Mouse (Mus musculus) limb, embryonic 10.5 days (tissue): ENCODE results near the gene Ganc. TPM values are rescaled to one million over a fixed set of nuclear protein-coding genes. Genes with fewer than 3 reads are reported as not detected.
A peak's percentile ranks its signal among the peaks of the same experiment; 100 is the strongest.

ENCODE experiments used
- DNase-seq: peaks from one replicate; pipeline ENCODE4 v3.0.0-alpha.2; 2017; ENCODE audit warnings: low spot score
- H3K27ac ChIP-seq: fragments of 300-500 bp; sonication (generic); 2 replicates; pipeline ENCODE4 v1.5.1; 2016; ENCODE audit warnings: mild to moderate bottlenecking
- H3K27me3 ChIP-seq: fragments of 300-500 bp; sonication (generic); 2 replicates; pipeline ENCODE4 v1.6.1; 2016; ENCODE audit warnings: low read depth, mild to moderate bottlenecking; ENCODE audit not compliant: poor library complexity, severe bottlenecking
- H3K36me3 ChIP-seq: fragments of 300-500 bp; sonication (generic); 2 replicates; pipeline ENCODE4 v1.6.1; 2016; ENCODE audit warnings: mild to moderate bottlenecking, moderate library complexity
- H3K4me1 ChIP-seq: fragments of 300-500 bp; sonication (generic); 2 replicates; pipeline ENCODE4 v1.6.1; 2016
- H3K4me3 ChIP-seq: fragments of 300-500 bp; sonication (generic); 2 replicates; pipeline ENCODE4 v1.5.1; 2016; ENCODE audit warnings: mild to moderate bottlenecking, moderate library complexity
- H3K9me3 ChIP-seq: fragments of 300-500 bp; sonication (generic); replicated peaks from 2 replicates; pipeline ENCODE4 v1.6.1; 2016; ENCODE audit warnings: mild to moderate bottlenecking
- WGBS: fragments of 180-500 bp; shearing (Covaris S2); methylation state at CpG from one replicate; pipeline ENCODE4 v1.1.7; 2016; 5-methylcytosine and 5-hydroxymethylcytosine counted together
- polyA plus RNA-seq: library from polyadenylated mRNA; unstranded; fragments of >200 nt; fragmentation: Nextera tagmentation; extraction: Ambion mirVana; gene quantifications from 2 replicates; pipeline ENCODE4 v1.2.1, GENCODE M21; 2016

Ganc gene
- polyA plus RNA-seq = 5.7 and 7.3 TPM in 2 replicates

DNA sequence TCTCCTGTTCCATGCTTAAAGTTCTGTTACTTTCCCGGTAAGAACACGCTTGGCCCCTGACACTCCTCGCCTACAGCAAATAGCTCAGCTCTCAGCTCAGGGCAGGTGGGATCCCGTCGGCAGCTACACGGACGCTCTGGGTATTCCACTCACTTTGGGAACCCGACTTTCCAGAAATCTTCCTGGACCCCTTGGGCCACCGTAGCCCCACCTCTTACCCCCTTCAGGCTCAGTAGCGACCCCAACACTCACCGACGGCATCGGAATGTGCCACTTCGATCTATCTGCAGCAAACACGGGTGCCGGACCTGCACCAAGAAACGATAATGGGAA is at the start of gene Ganc:
TSS of gene Ganc (plus strand) at position 244 of the 333 bp plus-strand sequence.
- under 1% methylated on average over 17 of the region's 17 CpGs for WGBS

DNA sequence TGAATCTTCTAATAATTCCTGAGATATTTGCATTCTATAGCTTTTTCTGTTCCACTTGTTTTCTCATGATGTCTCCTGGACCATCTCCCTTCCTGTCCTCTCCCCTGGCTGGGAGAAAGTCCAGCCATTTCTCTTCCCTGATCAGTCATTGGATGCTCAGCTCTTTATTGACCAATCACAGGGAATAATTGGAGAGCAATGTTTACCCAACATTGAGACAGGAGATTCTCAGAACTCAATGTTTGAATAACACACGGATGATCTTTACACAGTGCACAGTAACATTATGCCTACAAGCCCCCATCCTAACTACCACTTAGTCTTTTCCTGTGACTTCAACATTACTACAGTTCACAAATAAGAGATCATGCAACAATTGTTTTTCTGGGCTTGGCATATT is 43.3 kb upstream of the Ganc start:
- Histone ChIP-seq H3K4me1 (no peaks in the 10 kb centered on the region), H3K27ac (no peak overlapping the region), H3K4me3 (no peak overlapping the region), H3K27me3 (no peaks in the 10 kb centered on the region), H3K36me3 (peaks cover 81% of the 10 kb centered on the region), H3K9me3 (no peaks in the 10 kb centered on the region)
- no peak for DNase-seq
- WGBS = 92% methylated on average over 1 of the region's 1 CpGs

More for the DNA sequence above, at the start of gene Ganc:
- H3K27me3 ChIP-seq = no peaks in the 10 kb centered on the region
- DNase-seq = no peak
- no peaks in the 10 kb centered on the region for H3K9me3 ChIP-seq
- peak within 1 kb of the TSS; percentile 92 for H3K27ac ChIP-seq
- H3K36me3 ChIP-seq = peaks cover 10% of the 10 kb centered on the region; the same call in 1 of the 2 replicates
- peaks cover 14% of the 10 kb centered on the region for H3K4me1 ChIP-seq
- H3K4me3 ChIP-seq = peak within 1 kb of the TSS; percentile 84

- Histone ChIP-seq H3K27ac (no peak overlapping the region), H3K36me3 (peaks cover 88% of the 10 kb centered on the region)
- WGBS = 85% methylated on average over 3 of the region's 3 CpGs
Measured at GRCm38 (mm10) chr2:120366501-120366900, 37.2 kb upstream of the Ganc start.

DNA sequence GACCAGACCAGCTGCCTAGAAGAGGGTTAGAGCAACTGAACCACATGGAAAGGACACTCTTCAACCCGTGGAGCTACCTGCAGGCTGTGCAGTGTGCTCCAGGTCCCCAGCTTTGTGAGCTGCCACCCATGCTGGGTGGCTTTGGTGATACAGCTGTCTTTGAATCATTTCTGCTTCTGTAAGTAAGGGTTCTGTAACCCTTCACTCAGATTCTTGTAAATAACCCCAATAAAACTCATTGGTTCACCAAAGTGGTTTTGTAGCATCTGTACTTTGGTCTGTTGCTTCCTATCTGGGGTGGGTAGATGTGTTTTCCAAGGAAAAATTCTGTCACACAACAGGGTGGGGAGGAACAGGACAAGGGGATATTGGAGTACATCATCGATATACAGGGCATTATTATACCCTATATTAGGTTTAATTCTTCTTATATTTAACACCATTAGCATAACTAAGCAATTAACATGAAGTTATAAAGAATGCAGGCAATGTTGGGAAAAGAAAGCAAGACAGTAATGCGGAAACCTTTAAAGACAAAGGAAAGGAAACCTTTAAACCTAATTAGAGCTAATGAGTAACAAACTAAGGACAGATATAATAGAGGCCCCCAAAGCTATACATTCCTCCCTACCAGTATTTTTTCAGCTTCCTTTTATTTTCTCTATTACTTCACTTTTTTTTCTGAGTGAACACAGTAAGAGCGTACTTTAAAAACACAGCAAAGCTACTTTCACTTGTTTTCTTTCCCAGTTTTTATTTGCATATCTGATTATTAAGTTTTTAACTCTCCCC is 36.1 kb upstream of the Ganc start:
- H3K9me3 ChIP-seq = no peaks in the 10 kb centered on the region
- 92% methylated on average over 4 of the region's 4 CpGs for WGBS
- DNase-seq = no peak

More at GRCm38 (mm10) chr2:120366501-120366900, 37.2 kb upstream of the Ganc start:
- Histone ChIP-seq H3K27me3 (no peaks in the 10 kb centered on the region), H3K4me1 (no peaks in the 10 kb centered on the region), H3K9me3 (no peaks in the 10 kb centered on the region), H3K4me3 (no peak overlapping the region)
- DNase-seq = no peak

DNA sequence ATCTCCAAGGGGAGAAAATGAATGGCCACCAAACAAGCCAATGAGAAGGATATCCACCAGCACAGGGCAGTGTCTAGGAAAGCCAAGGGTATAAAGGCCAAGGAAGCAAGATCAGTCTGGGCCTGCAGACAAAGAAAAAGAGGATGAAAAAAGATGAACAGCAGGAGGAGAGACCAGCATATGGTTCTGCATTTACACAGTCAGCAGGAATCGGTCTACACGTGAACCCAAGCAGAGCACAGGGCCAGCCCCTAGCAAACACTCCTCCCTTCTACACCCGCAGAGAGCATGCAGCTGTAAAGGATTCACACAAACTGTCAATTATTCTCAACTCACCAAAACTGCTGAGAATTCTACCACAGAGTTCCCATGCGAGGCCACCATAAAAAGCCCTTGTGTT is 29.8 kb upstream of the Ganc start:
- H3K4me1 ChIP-seq = no peaks in the 10 kb centered on the region
- 86% methylated on average over 4 of the region's 4 CpGs for WGBS
- H3K27me3 ChIP-seq = no peaks in the 10 kb centered on the region
- no peak overlapping the region for H3K4me3 ChIP-seq
- peaks cover 94% of the 10 kb centered on the region for H3K36me3 ChIP-seq
- H3K27ac ChIP-seq = no peak overlapping the region
- H3K9me3 ChIP-seq = no peaks in the 10 kb centered on the region
- no peak for DNase-seq

More for the DNA sequence above, 36.1 kb upstream of the Ganc start:
- Histone ChIP-seq H3K4me1 (no peaks in the 10 kb centered on the region), H3K27me3 (no peaks in the 10 kb centered on the region), H3K36me3 (peaks cover 88% of the 10 kb centered on the region), H3K27ac (no peak overlapping the region), H3K4me3 (no peak overlapping the region)

DNA sequence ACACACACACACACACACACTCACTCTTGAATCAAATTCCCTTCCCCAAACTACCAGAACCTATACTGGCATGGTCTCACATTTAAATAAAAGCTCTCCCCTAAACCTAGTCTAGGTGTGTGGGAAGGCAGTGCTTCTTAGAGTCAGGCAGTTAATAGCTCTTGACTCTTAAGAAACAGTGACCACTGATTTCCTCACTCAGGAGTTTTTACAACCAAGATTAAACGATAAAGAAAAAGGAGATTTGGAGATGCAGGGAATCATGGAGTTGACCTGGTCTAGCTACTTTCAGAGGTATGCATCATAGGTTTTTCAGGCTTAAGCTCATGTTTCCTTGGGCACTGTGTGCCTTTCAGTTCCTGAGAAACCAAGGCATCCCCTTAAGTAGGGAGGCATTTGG is 17.4 kb upstream of the Ganc start:
- H3K27me3 ChIP-seq = no peaks in the 10 kb centered on the region
- no peak overlapping the region for H3K4me3 ChIP-seq
- no peaks in the 10 kb centered on the region for H3K9me3 ChIP-seq
- H3K36me3 ChIP-seq = peaks cover 93% of the 10 kb centered on the region
- no peaks in the 10 kb centered on the region for H3K4me1 ChIP-seq
- no peak overlapping the region for H3K27ac ChIP-seq
- 91% methylated on average over 1 of the region's 1 CpGs for WGBS
- no peak for DNase-seq

DNA sequence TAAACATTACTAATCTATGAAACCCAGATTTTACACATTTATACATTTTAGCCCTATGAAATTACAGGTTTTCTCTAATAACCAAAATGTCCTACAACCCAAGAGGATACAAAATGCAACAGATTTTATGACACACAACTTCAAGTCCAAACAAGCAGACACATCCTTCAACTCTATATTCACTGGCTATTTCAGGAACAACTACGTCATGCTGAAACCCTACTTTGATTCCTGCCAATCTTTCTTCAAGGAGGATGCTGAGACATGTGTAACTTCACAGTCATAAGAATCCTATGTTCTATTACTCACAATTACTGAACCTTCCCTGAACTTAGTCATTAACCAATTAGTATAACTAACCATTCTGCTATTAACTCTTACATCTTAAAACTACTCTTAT is 16.4 kb upstream of the Ganc start:
- Histone ChIP-seq H3K4me3 (no peak overlapping the region), H3K4me1 (no peaks in the 10 kb centered on the region), H3K36me3 (peaks cover 93% of the 10 kb centered on the region), H3K27me3 (no peaks in the 10 kb centered on the region), H3K9me3 (no peaks in the 10 kb centered on the region), H3K27ac (no peak overlapping the region)
- no peak for DNase-seq
- 95% methylated on average over 1 of the region's 1 CpGs for WGBS

- 87% methylated on average over 3 of the region's 3 CpGs for WGBS
- H3K4me3 ChIP-seq = no peak overlapping the region
- H3K27ac ChIP-seq = no peak overlapping the region
- H3K36me3 ChIP-seq = peaks cover 93% of the 10 kb centered on the region
- no peaks in the 10 kb centered on the region for H3K4me1 ChIP-seq
- H3K9me3 ChIP-seq = no peaks in the 10 kb centered on the region
- DNase-seq = no peak
- H3K27me3 ChIP-seq = no peaks in the 10 kb centered on the region
Measured at GRCm38 (mm10) chr2:120389376-120389775, 14.3 kb upstream of the Ganc start.

GRCm38 (mm10) chr2:120390934-120391333 is 12.8 kb upstream of the Ganc start:
- H3K27ac ChIP-seq = no peak overlapping the region
- H3K4me1 ChIP-seq = no peaks in the 10 kb centered on the region
- DNase-seq = no peak
- WGBS = 95% methylated on average over 1 of the region's 1 CpGs
- no peaks in the 10 kb centered on the region for H3K9me3 ChIP-seq
- no peak overlapping the region for H3K4me3 ChIP-seq
- H3K27me3 ChIP-seq = no peaks in the 10 kb centered on the region
- H3K36me3 ChIP-seq = peaks cover 93% of the 10 kb centered on the region

DNA sequence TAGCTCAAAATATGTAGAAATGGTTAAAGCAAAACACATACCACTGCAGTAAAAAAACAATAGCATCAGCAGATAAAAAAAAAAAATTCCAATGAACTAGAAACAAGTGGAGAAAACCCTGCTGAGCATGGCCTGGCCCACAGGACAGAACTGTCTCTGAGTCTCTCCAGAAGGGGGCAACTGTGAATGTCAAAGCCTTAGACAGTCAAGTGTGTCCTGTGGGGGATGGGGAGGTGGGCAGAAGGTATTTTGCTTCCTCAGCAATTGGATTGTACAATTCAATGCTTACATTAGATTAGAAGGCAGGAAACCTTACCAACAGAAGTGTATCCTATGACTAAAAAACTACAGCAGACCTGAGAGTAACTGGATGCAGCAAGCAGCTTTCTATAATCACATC is 11.3 kb upstream of the Ganc start:
- no peak overlapping the region for H3K27ac ChIP-seq
- no peaks in the 10 kb centered on the region for H3K4me1 ChIP-seq
- no peak for DNase-seq
- peaks cover 96% of the 10 kb centered on the region for H3K36me3 ChIP-seq
- H3K9me3 ChIP-seq = no peaks in the 10 kb centered on the region
- H3K4me3 ChIP-seq = no peak overlapping the region
- no peaks in the 10 kb centered on the region for H3K27me3 ChIP-seq

GRCm38 (mm10) chr2:120397951-120398350 is 5.7 kb upstream of the Ganc start:
- WGBS = 100% methylated on average over 1 of the region's 1 CpGs
- no peaks in the 10 kb centered on the region for H3K27me3 ChIP-seq
- H3K36me3 ChIP-seq = peaks cover 60% of the 10 kb centered on the region
- H3K4me1 ChIP-seq = peaks cover 6% of the 10 kb centered on the region; the same call in 1 of the 2 replicates
- no peak for DNase-seq
- no peaks in the 10 kb centered on the region for H3K9me3 ChIP-seq
- no peak overlapping the region for H3K4me3 ChIP-seq
- no peak overlapping the region for H3K27ac ChIP-seq

DNA sequence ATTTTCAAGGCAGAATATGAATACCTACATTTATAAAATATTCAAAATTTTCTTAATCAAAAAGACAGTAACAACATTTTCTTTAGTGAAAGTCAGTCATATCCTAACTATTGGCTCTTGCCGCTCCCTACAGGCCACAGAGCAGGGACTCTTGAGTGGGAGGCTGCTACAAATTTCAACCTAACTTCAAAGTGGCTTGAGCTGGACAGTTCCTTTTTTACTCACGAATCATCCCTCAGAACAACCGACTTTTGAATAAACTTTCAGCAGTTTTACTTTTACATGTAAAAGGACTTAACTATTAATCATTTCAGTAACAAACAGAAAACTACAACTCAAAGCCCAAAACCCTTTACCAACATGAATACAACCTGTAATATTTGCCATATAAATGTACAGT is 883 bp upstream of the Ganc start:
- no peak overlapping the region for H3K27ac ChIP-seq
- H3K27me3 ChIP-seq = no peaks in the 10 kb centered on the region
- H3K36me3 ChIP-seq = peaks cover 16% of the 10 kb centered on the region; the same call in 1 of the 2 replicates
- H3K4me3 ChIP-seq = peak overlapping the region; percentile 84
- H3K9me3 ChIP-seq = no peaks in the 10 kb centered on the region
- peaks cover 14% of the 10 kb centered on the region for H3K4me1 ChIP-seq
- no peak for DNase-seq
- WGBS = 61% methylated on average over 3 of the region's 3 CpGs

- Histone ChIP-seq H3K27ac (peak within 1 kb of the TSS; percentile 92), H3K27me3 (no peaks in the 10 kb centered on the region), H3K36me3 (peaks cover 10% of the 10 kb centered on the region; the same call in 1 of the 2 replicates), H3K4me1 (peaks cover 14% of the 10 kb centered on the region), H3K9me3 (no peaks in the 10 kb centered on the region), H3K4me3 (peak within 1 kb of the TSS; percentile 84)
- under 1% methylated on average over 34 of the region's 34 CpGs for WGBS
- peak; percentile 97 for DNase-seq
Measured at GRCm38 (mm10) chr2:120403986-120404822, 508 bp downstream of the Ganc start, which contains the start of gene Tmem87a. Tmem87a (minus strand) TSS chr2:120404113.
